Mouse (Mus musculus): ENCODE measurements at regions not wholly inside any gene's neighbourhood (a gene's known extent, or its start where the extent isn't known, plus 50 kb on each side); places are given as distances from the start of the nearest gene placed in this dataset.
A peak's percentile ranks its signal among the peaks of the same experiment; 100 is the strongest.

GRCm38 (mm10) chr3:60398796-60399195 lies 73.8 kb upstream of the Mbnl1 start:
- H3K36me3 ChIP-seq = no peaks in the 10 kb centered on the region
- H3K4me2 ChIP-seq (replicated peaks) = no peak overlapping the region
- no peak overlapping the region for H3K27ac ChIP-seq
- H3K4me1 ChIP-seq (replicated peaks) = no peaks in the 10 kb centered on the region
- no peak overlapping the region for H3K9ac ChIP-seq
- no peak for ATAC-seq
- H3K9me3 ChIP-seq = no peaks in the 10 kb centered on the region
- no peak overlapping the region for H3K4me3 ChIP-seq (replicated peaks)
- no peaks in the 10 kb centered on the region for H3K27me3 ChIP-seq (replicated peaks)

- no peaks in the 10 kb centered on the region for H3K4me1 ChIP-seq (replicated peaks)
- no peak for ATAC-seq
- no peak overlapping the region for H3K4me3 ChIP-seq (replicated peaks)
- no peaks in the 10 kb centered on the region for H3K36me3 ChIP-seq
- 68% methylated on average over 5 of the region's 5 CpGs for WGBS
- H3K4me2 ChIP-seq (replicated peaks) = no peak overlapping the region
- H3K27me3 ChIP-seq (replicated peaks) = no peaks in the 10 kb centered on the region
- H3K9me3 ChIP-seq = no peaks in the 10 kb centered on the region
- H3K27ac ChIP-seq = no peak overlapping the region
- no peak overlapping the region for H3K9ac ChIP-seq
These were observed 70.3 kb upstream of the Mbnl1 start for GRCm38 (mm10) chr3:60402251-60402830.

GRCm38 (mm10) chr3:60407426-60407825 lies 65.2 kb upstream of the Mbnl1 start:
- Histone ChIP-seq H3K9me3 (no peaks in the 10 kb centered on the region), H3K27ac (no peak overlapping the region), H3K9ac (no peak overlapping the region), H3K36me3 (no peaks in the 10 kb centered on the region), H3K4me2 (replicated peaks) (no peak overlapping the region), H3K4me3 (replicated peaks) (no peak overlapping the region), H3K4me1 (replicated peaks) (no peaks in the 10 kb centered on the region), H3K27me3 (replicated peaks) (no peaks in the 10 kb centered on the region)
- ATAC-seq = no peak
- 83% methylated on average over 2 of the region's 2 CpGs for WGBS

GRCm38 (mm10) chr3:60407906-60408305 lies 64.7 kb upstream of the Mbnl1 start:
- Histone ChIP-seq H3K4me2 (replicated peaks) (no peak overlapping the region), H3K4me3 (replicated peaks) (no peak overlapping the region), H3K27ac (no peak overlapping the region), H3K36me3 (no peaks in the 10 kb centered on the region), H3K9ac (no peak overlapping the region), H3K9me3 (no peaks in the 10 kb centered on the region), H3K27me3 (replicated peaks) (no peaks in the 10 kb centered on the region), H3K4me1 (replicated peaks) (no peaks in the 10 kb centered on the region)
- WGBS = 77% methylated on average over 1 of the region's 1 CpGs
- no peak for ATAC-seq

GRCm38 (mm10) chr3:60408553-60409282 lies 63.9 kb upstream of the Mbnl1 start:
- Histone ChIP-seq H3K27ac (peak overlapping the region; percentile 42), H3K4me3 (replicated peaks) (peak overlapping the region; percentile 26), H3K36me3 (no peaks in the 10 kb centered on the region), H3K9ac (0 out of 2 replicates have a peak overlapping the region, but pooled peaks have one; percentile 6), H3K4me1 (replicated peaks) (no peaks in the 10 kb centered on the region), H3K27me3 (replicated peaks) (no peaks in the 10 kb centered on the region), H3K9me3 (no peaks in the 10 kb centered on the region), H3K4me2 (replicated peaks) (peak overlapping the region; percentile 55)
- peak; percentile 83 for ATAC-seq
- 8% methylated on average over 7 of the region's 7 CpGs for WGBS

- ATAC-seq = 0 out of 2 replicates have a peak, but pooled peaks have one; percentile 44
- H3K27ac ChIP-seq = peak overlapping the region; percentile 42
These were observed 63.4 kb upstream of the Mbnl1 start for GRCm38 (mm10) chr3:60409283-60409633.

GRCm38 (mm10) chr3:60411746-60412145 lies 60.9 kb upstream of the Mbnl1 start:
- H3K36me3 ChIP-seq = no peaks in the 10 kb centered on the region
- H3K4me3 ChIP-seq (replicated peaks) = no peak overlapping the region
- no peaks in the 10 kb centered on the region for H3K9me3 ChIP-seq
- no peaks in the 10 kb centered on the region for H3K4me1 ChIP-seq (replicated peaks)
- no peak overlapping the region for H3K27ac ChIP-seq
- 65% methylated on average over 1 of the region's 1 CpGs for WGBS
- no peaks in the 10 kb centered on the region for H3K27me3 ChIP-seq (replicated peaks)
- no peak overlapping the region for H3K9ac ChIP-seq
- H3K4me2 ChIP-seq (replicated peaks) = no peak overlapping the region
- ATAC-seq = no peak

More at GRCm38 (mm10) chr3:60409283-60409633, 63.4 kb upstream of the Mbnl1 start:
- H3K27me3 ChIP-seq (replicated peaks) = no peaks in the 10 kb centered on the region
- no peaks in the 10 kb centered on the region for H3K36me3 ChIP-seq
- H3K9me3 ChIP-seq = no peaks in the 10 kb centered on the region
- H3K9ac ChIP-seq = no peak overlapping the region
- no peak overlapping the region for H3K4me3 ChIP-seq (replicated peaks)
- H3K4me2 ChIP-seq (replicated peaks) = peak overlapping the region; percentile 55
- no peaks in the 10 kb centered on the region for H3K4me1 ChIP-seq (replicated peaks)

- no peaks in the 10 kb centered on the region for H3K36me3 ChIP-seq
- H3K27me3 ChIP-seq (replicated peaks) = no peaks in the 10 kb centered on the region
- no peaks in the 10 kb centered on the region for H3K4me1 ChIP-seq (replicated peaks)
- H3K4me2 ChIP-seq (replicated peaks) = no peak overlapping the region
- ATAC-seq = no peak
- no peaks in the 10 kb centered on the region for H3K9me3 ChIP-seq
- H3K4me3 ChIP-seq (replicated peaks) = no peak overlapping the region
- no peak overlapping the region for H3K27ac ChIP-seq
- H3K9ac ChIP-seq = no peak overlapping the region
These were observed 60.4 kb upstream of the Mbnl1 start for GRCm38 (mm10) chr3:60412206-60412605.

- WGBS = 73% methylated on average over 3 of the region's 3 CpGs
- no peak overlapping the region for H3K4me3 ChIP-seq (replicated peaks)
- H3K27me3 ChIP-seq (replicated peaks) = no peaks in the 10 kb centered on the region
- no peaks in the 10 kb centered on the region for H3K36me3 ChIP-seq
- no peaks in the 10 kb centered on the region for H3K9me3 ChIP-seq
- H3K9ac ChIP-seq = no peak overlapping the region
- H3K27ac ChIP-seq = no peak overlapping the region
- H3K4me1 ChIP-seq (replicated peaks) = no peaks in the 10 kb centered on the region
- no peak for ATAC-seq
- no peak overlapping the region for H3K4me2 ChIP-seq (replicated peaks)
These were observed 58.9 kb upstream of the Mbnl1 start for GRCm38 (mm10) chr3:60413749-60414148.

- no peaks in the 10 kb centered on the region for H3K27me3 ChIP-seq (replicated peaks)
- no peak overlapping the region for H3K4me2 ChIP-seq (replicated peaks)
- H3K9ac ChIP-seq = no peak overlapping the region
- no peaks in the 10 kb centered on the region for H3K36me3 ChIP-seq
- no peaks in the 10 kb centered on the region for H3K4me1 ChIP-seq (replicated peaks)
- ATAC-seq = no peak
- no peak overlapping the region for H3K4me3 ChIP-seq (replicated peaks)
- H3K27ac ChIP-seq = no peak overlapping the region
- H3K9me3 ChIP-seq = no peaks in the 10 kb centered on the region
- WGBS = 93% methylated on average over 1 of the region's 1 CpGs
These were observed 55.6 kb upstream of the Mbnl1 start for GRCm38 (mm10) chr3:60417001-60417400.

- Histone ChIP-seq H3K4me3 (replicated peaks) (no peak overlapping the region), H3K36me3 (no peaks in the 10 kb centered on the region), H3K9me3 (no peaks in the 10 kb centered on the region), H3K27me3 (replicated peaks) (no peaks in the 10 kb centered on the region), H3K27ac (no peak overlapping the region), H3K9ac (no peak overlapping the region), H3K4me2 (replicated peaks) (no peak overlapping the region), H3K4me1 (replicated peaks) (no peaks in the 10 kb centered on the region)
- no peak for ATAC-seq
These were observed 54.0 kb upstream of the Mbnl1 start for GRCm38 (mm10) chr3:60418652-60419051.

- Histone ChIP-seq H3K9me3 (no peaks in the 10 kb centered on the region), H3K27ac (no peak overlapping the region), H3K36me3 (no peaks in the 10 kb centered on the region), H3K4me3 (replicated peaks) (no peak overlapping the region), H3K4me2 (replicated peaks) (no peak overlapping the region), H3K4me1 (replicated peaks) (no peaks in the 10 kb centered on the region), H3K27me3 (replicated peaks) (no peaks in the 10 kb centered on the region), H3K9ac (no peak overlapping the region)
- no peak for ATAC-seq
- 95% methylated on average over 3 of the region's 3 CpGs for WGBS
These were observed 53.4 kb upstream of the Mbnl1 start for GRCm38 (mm10) chr3:60419216-60419615.
